Mouse (Mus musculus) intestine, postnatal 0 days (tissue): ENCODE results near the gene Smndc1. TPM values are rescaled to one million over a fixed set of nuclear protein-coding genes. Genes with fewer than 3 reads are reported as not detected.

Experiments used
- ATAC-seq: fragments of 200-750 bp; cut with Nextera tagmentation; 2 replicates; pipeline ENCODE4 v1.8.0; 2017; ENCODE audit warnings: mild to moderate bottlenecking, moderate TSS enrichment, moderate library complexity
- H3K27ac ChIP-seq: fragments of 300-500 bp; sonication (generic); 2 replicates; pipeline ENCODE4 v1.5.1; 2014; ENCODE audit warnings: mild to moderate bottlenecking, low read depth, low read length, moderate library complexity
- H3K27me3 ChIP-seq: fragments of 300-500 bp; sonication (generic); replicated peaks from 2 replicates; pipeline ENCODE4 v1.6.1; 2014; ENCODE audit warnings: low read length, mixed read lengths; ENCODE audit not compliant: control insufficient read depth, insufficient read depth
- H3K36me3 ChIP-seq: fragments of 300-500 bp; sonication (generic); 2 replicates; pipeline ENCODE4 v1.6.1; 2014; ENCODE audit warnings: mild to moderate bottlenecking, moderate library complexity; ENCODE audit not compliant: control insufficient read depth, insufficient read depth
- H3K4me1 ChIP-seq: fragments of 300-500 bp; sonication (generic); replicated peaks from 2 replicates; pipeline ENCODE4 v1.6.1; 2014; ENCODE audit warnings: antibody characterized with exemption, low read length, mixed read lengths; ENCODE audit not compliant: control insufficient read depth, insufficient read depth
- H3K4me2 ChIP-seq: fragments of 300-500 bp; sonication (generic); replicated peaks from 2 replicates; pipeline ENCODE4 v1.6.1; 2014; ENCODE audit warnings: low read depth, mild to moderate bottlenecking, moderate library complexity
- H3K4me3 ChIP-seq: fragments of 300-500 bp; sonication (generic); 2 replicates; pipeline ENCODE4 v1.5.1; 2014; ENCODE audit warnings: low read depth, low read length
- H3K9ac ChIP-seq: fragments of 300-500 bp; sonication (generic); 2 replicates; pipeline ENCODE4 v1.6.1; 2014; ENCODE audit warnings: mild to moderate bottlenecking, low read depth, low read length
- H3K9me3 ChIP-seq: fragments of 300-500 bp; sonication (generic); 2 replicates; pipeline ENCODE4 v1.6.1; 2016; ENCODE audit warnings: mixed run types; ENCODE audit not compliant: control insufficient read depth
- CTCF ChIP-seq: sonication (generic); IDR thresholded peaks from 2 replicates; pipeline ENCODE4 v1.5.1; 2016; ENCODE audit warnings: low read depth, mild to moderate bottlenecking, control low read depth, antibody characterized with exemption, moderate library complexity
- WGBS: fragments of 180-500 bp; shearing (Covaris S2); extraction: QIAGEN DNeasy Blood & Tissue Kit; methylation state at CpG from one replicate; pipeline ENCODE4 v1.1.7; 2014; 5-methylcytosine and 5-hydroxymethylcytosine counted together
- polyA plus RNA-seq: library from polyadenylated mRNA; unstranded; fragments of >200 nt; fragmentation: Nextera tagmentation; extraction: Ambion mirVana; gene quantifications from 2 replicates; pipeline ENCODE4 v1.2.1, GENCODE M21; 2015

Gene Smndc1
- polyA plus RNA-seq, 1 experiment from 2014 or later: 36.3 TPM

DNA sequence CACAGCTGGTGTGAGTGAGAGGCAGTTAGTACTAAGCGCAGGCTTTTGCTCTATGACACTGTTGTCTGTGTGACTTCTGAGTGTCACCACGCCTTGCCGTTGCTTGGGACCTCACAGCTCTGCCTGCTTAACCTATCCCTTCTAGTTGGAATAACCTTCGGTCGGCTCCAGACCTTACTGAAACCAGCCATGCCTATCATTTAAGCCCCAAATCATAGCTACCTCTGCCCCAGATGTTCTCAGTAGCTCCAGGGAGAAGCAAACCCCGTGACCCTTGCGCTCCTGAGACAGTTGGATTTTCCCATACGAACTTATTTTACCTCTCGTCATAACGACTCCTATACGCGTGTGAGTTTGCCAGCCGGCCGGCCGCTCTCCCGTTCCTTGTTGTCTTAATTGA, 46.3 kb downstream of the Smndc1 start:
- Histone ChIP-seq H3K27ac (peak overlapping the region; percentile 57), H3K4me1 (no peaks in the 10 kb centered on the region), H3K4me3 (no peak overlapping the region), H3K4me2 (no peak overlapping the region), H3K27me3 (no peaks in the 10 kb centered on the region), H3K9me3 (no peaks in the 10 kb centered on the region), H3K36me3 (peaks cover 12% of the 10 kb centered on the region; the same call in 1 of the 2 replicates), H3K9ac (no peak overlapping the region)
- 67% methylated on average over 16 of the region's 16 CpGs for WGBS
- TF ChIP-seq CTCF: no peak
- no peak for ATAC-seq

DNA sequence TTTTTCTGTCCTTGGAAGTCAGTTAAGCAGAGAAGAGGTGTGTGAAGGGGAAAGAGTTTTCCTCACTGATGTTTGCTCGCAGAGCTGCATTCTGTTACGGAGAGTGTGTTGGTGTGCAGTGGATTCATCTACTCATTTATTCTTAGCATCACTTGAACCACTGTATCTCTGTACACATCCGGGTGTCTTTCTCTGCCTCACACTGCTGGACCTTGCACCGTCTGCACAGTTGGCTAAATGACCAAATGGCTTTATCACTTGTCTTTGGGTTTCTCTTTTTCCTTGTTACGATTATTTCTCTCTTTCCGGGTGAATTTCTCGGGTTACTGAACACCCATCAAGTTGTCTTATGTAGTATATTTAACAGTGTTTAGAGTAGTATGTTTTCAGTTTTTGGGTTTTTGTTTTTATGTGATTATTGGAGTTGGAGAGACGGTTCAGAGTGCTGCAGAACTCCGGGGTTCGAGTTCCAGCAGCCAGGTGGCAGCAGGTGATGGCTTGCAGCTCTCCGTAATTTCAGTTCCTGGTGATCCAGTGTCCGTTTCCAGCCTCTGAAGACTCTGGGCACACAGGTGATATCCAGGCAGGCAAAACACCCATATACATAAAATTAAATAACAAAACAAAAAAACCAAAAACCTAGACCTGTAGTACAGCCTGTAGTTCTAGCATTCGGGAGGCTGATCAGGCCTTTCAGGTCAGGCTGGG, 47.0 kb downstream of the Smndc1 start:
- 72% methylated on average over 13 of the region's 13 CpGs for WGBS
- no peaks in the 10 kb centered on the region for H3K9me3 ChIP-seq
- H3K4me1 ChIP-seq: no peaks in the 10 kb centered on the region
- ATAC-seq: peak; percentile 75
- no peak overlapping the region for H3K9ac ChIP-seq
- no peaks in the 10 kb centered on the region for H3K27me3 ChIP-seq
- no peak overlapping the region for H3K4me3 ChIP-seq
- TF ChIP-seq CTCF: no peak
- H3K27ac ChIP-seq: peak overlapping the region; percentile 57
- H3K4me2 ChIP-seq: no peak overlapping the region
- H3K36me3 ChIP-seq: peaks cover 12% of the 10 kb centered on the region; the same call in 1 of the 2 replicates

DNA sequence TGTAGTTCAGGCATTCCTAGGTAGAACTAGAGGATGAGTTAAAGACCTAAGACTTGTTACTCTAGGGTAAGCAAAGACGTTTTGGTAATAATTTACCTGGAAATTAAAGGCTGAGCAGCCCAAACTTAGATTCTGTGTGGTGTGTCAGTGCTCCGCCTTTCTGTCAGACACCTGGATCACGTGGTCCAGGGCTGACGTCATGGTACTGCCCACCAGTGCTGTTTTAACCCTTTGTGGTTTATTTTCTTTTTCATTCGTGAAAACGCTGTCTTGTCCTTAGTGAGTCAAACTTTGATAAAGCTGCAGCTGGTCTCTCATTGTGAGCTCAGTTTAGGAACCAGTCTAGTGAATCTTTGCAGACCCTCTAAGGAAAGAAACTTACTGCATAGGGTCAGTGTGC, 50.0 kb downstream of the Smndc1 start:
- Histone ChIP-seq H3K27me3 (no peaks in the 10 kb centered on the region), H3K4me1 (no peaks in the 10 kb centered on the region), H3K4me2 (no peak overlapping the region), H3K36me3 (peaks cover 12% of the 10 kb centered on the region), H3K9ac (no peak overlapping the region), H3K4me3 (no peak overlapping the region), H3K27ac (no peak overlapping the region), H3K9me3 (no peaks in the 10 kb centered on the region)
- TF ChIP-seq CTCF: no peak
- WGBS: 16% methylated on average over 6 of the region's 6 CpGs
- ATAC-seq: no peak

DNA sequence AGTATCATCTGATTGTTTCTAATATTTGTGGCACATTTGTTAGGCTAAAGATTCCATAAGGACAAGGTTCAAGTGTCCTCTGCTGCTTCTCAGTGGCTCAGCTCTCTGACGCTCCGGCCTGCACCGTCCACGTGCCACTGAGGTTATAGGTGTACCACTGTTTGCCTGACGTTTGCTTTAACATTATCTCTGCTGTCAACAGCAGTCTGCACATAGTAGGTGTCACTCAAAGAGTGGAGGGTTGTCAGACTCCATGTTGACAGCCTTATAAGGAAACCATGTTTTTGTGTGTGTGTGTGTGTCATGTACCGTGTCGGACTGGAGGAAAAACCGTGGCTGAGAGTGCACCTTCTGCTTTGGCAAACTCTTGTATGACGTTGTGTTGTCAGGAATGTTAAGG, 55.1 kb downstream of the Smndc1 start:
- ATAC-seq: no peak
- H3K36me3 ChIP-seq: peaks cover 31% of the 10 kb centered on the region
- no peaks in the 10 kb centered on the region for H3K27me3 ChIP-seq
- TF ChIP-seq CTCF: no peak
- H3K9ac ChIP-seq: no peak overlapping the region
- H3K4me3 ChIP-seq: no peak overlapping the region
- WGBS: 85% methylated on average over 9 of the region's 9 CpGs
- H3K4me2 ChIP-seq: no peak overlapping the region
- no peak overlapping the region for H3K27ac ChIP-seq
- no peaks in the 10 kb centered on the region for H3K4me1 ChIP-seq
- no peaks in the 10 kb centered on the region for H3K9me3 ChIP-seq

DNA sequence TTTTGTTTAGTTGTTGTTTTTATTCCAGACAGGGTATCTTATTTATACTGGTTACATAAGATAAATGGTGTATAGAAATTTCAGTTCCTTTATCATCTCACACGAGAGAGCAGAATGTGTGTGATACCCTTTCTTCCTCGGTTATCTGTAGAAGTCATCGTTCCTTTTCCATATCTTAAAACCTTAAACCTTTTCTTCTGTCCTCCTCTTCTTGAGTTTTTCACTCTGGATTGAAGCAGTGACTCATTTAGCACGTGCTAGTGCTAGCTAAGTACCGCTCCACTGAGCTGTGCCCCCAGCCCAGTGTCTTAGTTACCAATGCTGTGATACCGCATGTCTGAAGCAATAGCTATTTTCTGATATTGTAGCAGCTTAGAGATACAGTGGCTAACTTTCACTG, 56.6 kb downstream of the Smndc1 start:
- no peak for ATAC-seq
- no peaks in the 10 kb centered on the region for H3K9me3 ChIP-seq
- H3K36me3 ChIP-seq: peaks cover 31% of the 10 kb centered on the region
- no peak overlapping the region for H3K4me3 ChIP-seq
- H3K27ac ChIP-seq: no peak overlapping the region
- no peak overlapping the region for H3K9ac ChIP-seq
- no peaks in the 10 kb centered on the region for H3K27me3 ChIP-seq
- TF ChIP-seq CTCF: no peak
- H3K4me1 ChIP-seq: no peaks in the 10 kb centered on the region
- H3K4me2 ChIP-seq: no peak overlapping the region
- WGBS: 84% methylated on average over 6 of the region's 6 CpGs

DNA sequence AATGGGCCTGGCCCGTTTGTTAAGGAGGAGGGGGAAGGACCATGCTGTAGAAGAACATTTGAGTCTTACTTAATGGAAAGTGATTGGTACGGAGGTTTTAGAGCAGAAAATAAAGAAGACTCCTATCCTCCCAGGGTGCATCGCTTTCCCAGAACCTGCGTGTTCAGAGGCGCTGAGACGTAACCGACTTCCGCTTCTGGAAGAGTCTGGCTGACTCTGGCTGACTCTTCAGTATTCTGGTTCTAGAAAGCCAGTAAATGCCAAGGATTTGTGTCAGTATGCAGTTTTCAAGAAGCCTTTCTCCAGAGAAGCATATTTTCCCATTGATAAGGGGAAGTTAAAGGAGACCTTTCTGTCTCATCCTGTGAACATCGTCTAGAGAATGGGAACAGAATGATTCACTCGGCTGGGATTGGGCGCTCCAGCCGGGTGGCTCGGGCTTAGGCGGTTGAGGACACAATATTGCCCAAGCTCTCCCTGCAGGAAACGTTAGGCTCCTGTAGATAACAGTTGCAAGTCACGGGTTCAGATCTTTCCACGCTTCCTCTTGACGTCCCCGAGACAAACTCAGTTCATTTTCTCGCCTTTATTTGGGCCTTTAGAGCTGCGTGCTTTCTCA, 58.4 kb downstream of the Smndc1 start:
- H3K4me1 ChIP-seq: no peaks in the 10 kb centered on the region
- no peak for ATAC-seq
- no peak overlapping the region for H3K4me3 ChIP-seq
- no peak for TF ChIP-seq CTCF
- no peaks in the 10 kb centered on the region for H3K27me3 ChIP-seq
- no peak overlapping the region for H3K4me2 ChIP-seq
- WGBS: 93% methylated on average over 21 of the region's 21 CpGs
- H3K27ac ChIP-seq: no peak overlapping the region
- H3K36me3 ChIP-seq: peaks cover 20% of the 10 kb centered on the region
- no peak overlapping the region for H3K9ac ChIP-seq
- no peaks in the 10 kb centered on the region for H3K9me3 ChIP-seq
